Mouse (Mus musculus): ENCODE data around the gene Dlg2. TPM values are rescaled to one million over a fixed set of nuclear protein-coding genes. Genes with fewer than 3 reads are reported as not detected.

Gene Dlg2
- total and polyA plus RNA-seq, 3 experiments: 0.49 to 0.68 TPM; not detected in 1

DNA sequence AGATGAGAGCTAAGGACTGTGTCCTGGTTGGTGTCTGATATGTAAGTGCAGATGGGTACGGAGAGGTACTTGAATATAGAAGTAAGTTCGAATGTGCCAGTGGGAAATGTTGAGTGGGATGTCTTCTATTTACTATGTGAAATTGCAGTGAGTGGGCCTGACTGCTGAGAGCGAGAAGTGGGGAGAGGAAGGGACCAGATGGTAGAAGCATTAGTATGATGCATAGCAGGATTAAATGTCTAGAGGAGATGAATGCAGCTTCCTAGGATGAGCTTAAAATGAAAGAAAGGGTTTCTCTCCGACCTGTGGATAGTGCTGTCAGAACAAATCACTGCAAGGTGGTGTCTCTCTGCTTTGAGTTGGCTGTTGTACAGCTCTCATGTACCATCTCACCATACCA, 451.0 kb downstream of the Dlg2 start:
- no peaks in the 10 kb centered on the region for H3K4me1 ChIP-seq (ENCODE audit: insufficient read depth, low read depth, low read length)
- no peak for ATAC-seq (ENCODE audit: extremely low read depth, insufficient number of reproducible peaks, low FRiP score, poor library complexity, severe bottlenecking)
- no peaks in the 10 kb centered on the region for H3K9me3 ChIP-seq (replicated peaks)
- TF ChIP-seq GATA2 (IDR thresholded peaks at IDR 0.05; ENCODE audit: borderline replicate concordance, low read depth, low read length): no peak
- TF ChIP-seq TAL1 (conservative IDR thresholded peaks at IDR 0.05; ENCODE audit: low read depth, low read length): no peak
- TF ChIP-seq GATA1 (IDR thresholded peaks at IDR 0.05; ENCODE audit: borderline replicate concordance, low read length): no peak
- no peak for TF ChIP-seq CTCF (IDR thresholded peaks at IDR 0.05; ENCODE audit: low read depth, low read length)
- no peak for TF ChIP-seq POLR2AphosphoS5 (IDR thresholded peaks at IDR 0.05; ENCODE audit: insufficient replicate concordance, low read depth, low read length)
- H3K4me3 ChIP-seq (ENCODE audit: low read depth, low read length): no peak overlapping the region
- DNase-seq (ENCODE audit: low spot score): no peak
- H3K36me3 ChIP-seq (replicated peaks): no peaks in the 10 kb centered on the region
- no peaks in the 10 kb centered on the region for H3K27me3 ChIP-seq (ENCODE audit: insufficient read depth, low read length)

DNA sequence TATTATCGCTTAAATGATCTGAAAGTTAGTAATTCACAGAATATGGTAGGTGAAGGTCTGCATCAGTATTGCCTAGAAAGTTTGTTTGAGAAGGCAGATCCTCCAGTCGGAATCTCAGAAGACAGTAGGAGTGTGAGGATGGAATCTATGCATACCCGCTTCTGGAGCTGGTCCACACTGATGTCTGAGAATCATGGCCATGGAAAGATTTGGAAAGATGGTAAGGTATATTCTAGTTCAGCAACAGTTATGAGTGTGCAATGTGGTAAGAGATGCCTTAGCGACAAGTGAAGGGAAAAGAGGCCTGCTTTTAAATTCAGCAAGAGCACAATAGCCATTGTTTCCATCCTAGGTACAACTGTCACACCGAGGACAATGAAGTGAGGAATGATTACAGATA, 464.3 kb downstream of the Dlg2 start:
- DNase-seq (ENCODE audit: low spot score) (no peak), ATAC-seq (ENCODE audit: extremely low read depth, insufficient number of reproducible peaks, low FRiP score, poor library complexity, severe bottlenecking) (no peak)
- Histone ChIP-seq H3K27me3 (ENCODE audit: insufficient read depth, low read length) (no peaks in the 10 kb centered on the region), H3K4me1 (ENCODE audit: insufficient read depth, low read depth, low read length) (no peaks in the 10 kb centered on the region), H3K4me3 (ENCODE audit: low read depth, low read length) (no peak overlapping the region), H3K9me3 (replicated peaks) (no peaks in the 10 kb centered on the region), H3K36me3 (replicated peaks) (no peaks in the 10 kb centered on the region)
- TF ChIP-seq CTCF (IDR thresholded peaks at IDR 0.05; ENCODE audit: low read depth, low read length): no peak
- TF ChIP-seq TAL1 (conservative IDR thresholded peaks at IDR 0.05; ENCODE audit: low read depth, low read length): no peak
- TF ChIP-seq GATA1 (IDR thresholded peaks at IDR 0.05; ENCODE audit: borderline replicate concordance, low read length): no peak
- no peak for TF ChIP-seq POLR2AphosphoS5 (IDR thresholded peaks at IDR 0.05; ENCODE audit: insufficient replicate concordance, low read depth, low read length)
- no peak for TF ChIP-seq GATA2 (IDR thresholded peaks at IDR 0.05; ENCODE audit: borderline replicate concordance, low read depth, low read length)

DNA sequence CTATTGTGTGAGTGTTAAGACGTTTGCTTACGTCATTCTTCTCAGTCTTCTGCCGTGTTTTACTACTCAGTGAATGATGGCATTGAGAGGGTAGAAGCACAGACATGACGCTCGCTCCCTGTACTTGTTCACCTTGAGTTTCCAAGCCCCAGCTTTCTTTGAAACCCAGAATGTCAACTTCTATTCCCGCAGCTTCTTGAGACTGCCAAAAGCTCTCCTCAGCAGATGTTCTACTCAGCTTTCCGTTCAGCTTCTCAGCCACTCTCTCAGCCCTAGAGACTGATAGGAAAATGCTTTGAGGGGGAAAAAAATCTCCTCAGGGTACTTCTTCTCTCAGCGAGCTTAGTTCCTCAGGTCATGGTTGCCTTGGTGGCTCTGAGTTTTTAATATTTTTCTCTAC, 470.6 kb downstream of the Dlg2 start:
- TF ChIP-seq TAL1 (conservative IDR thresholded peaks at IDR 0.05; ENCODE audit: low read depth, low read length) (no peak), GATA2 (IDR thresholded peaks at IDR 0.05; ENCODE audit: borderline replicate concordance, low read depth, low read length) (no peak), POLR2AphosphoS5 (IDR thresholded peaks at IDR 0.05; ENCODE audit: insufficient replicate concordance, low read depth, low read length) (no peak), CTCF (IDR thresholded peaks at IDR 0.05; ENCODE audit: low read depth, low read length) (no peak), GATA1 (IDR thresholded peaks at IDR 0.05; ENCODE audit: borderline replicate concordance, low read length) (no peak)

DNA sequence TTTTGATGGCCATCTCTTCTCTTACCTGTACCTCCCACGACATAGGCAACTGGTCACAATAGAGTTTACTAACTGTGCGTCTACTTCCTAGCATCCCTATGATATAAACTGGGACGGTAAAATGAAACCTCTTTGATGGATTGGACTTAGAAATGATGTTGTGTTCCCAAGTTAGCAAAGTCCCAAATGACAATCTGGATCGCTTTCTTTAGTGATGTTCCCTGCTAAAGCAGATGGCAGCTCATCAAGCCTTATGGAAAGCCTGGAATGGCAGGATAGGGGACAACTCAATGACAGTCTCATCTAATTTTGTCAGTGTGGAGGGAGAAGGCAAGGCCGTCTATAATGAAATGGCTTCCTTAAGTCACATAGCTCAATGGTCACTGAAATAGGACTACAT, 472.7 kb downstream of the Dlg2 start:
- DNase-seq (ENCODE audit: low spot score) (no peak), ATAC-seq (ENCODE audit: extremely low read depth, insufficient number of reproducible peaks, low FRiP score, poor library complexity, severe bottlenecking) (no peak)
- Histone ChIP-seq H3K36me3 (replicated peaks) (no peaks in the 10 kb centered on the region), H3K9me3 (replicated peaks) (no peaks in the 10 kb centered on the region), H3K27me3 (ENCODE audit: insufficient read depth, low read length) (no peaks in the 10 kb centered on the region), H3K4me1 (ENCODE audit: insufficient read depth, low read depth, low read length) (no peaks in the 10 kb centered on the region), H3K4me3 (ENCODE audit: low read depth, low read length) (no peak overlapping the region)
- TF ChIP-seq GATA1 (IDR thresholded peaks at IDR 0.05; ENCODE audit: borderline replicate concordance, low read length): no peak
- no peak for TF ChIP-seq POLR2AphosphoS5 (IDR thresholded peaks at IDR 0.05; ENCODE audit: insufficient replicate concordance, low read depth, low read length)
- TF ChIP-seq TAL1 (conservative IDR thresholded peaks at IDR 0.05; ENCODE audit: low read depth, low read length): no peak
- TF ChIP-seq GATA2 (IDR thresholded peaks at IDR 0.05; ENCODE audit: borderline replicate concordance, low read depth, low read length): no peak
- TF ChIP-seq CTCF (IDR thresholded peaks at IDR 0.05; ENCODE audit: low read depth, low read length): no peak

More for the DNA sequence above, 470.6 kb downstream of the Dlg2 start:
- no peak for DNase-seq (ENCODE audit: low spot score)
- Histone ChIP-seq H3K36me3 (replicated peaks) (no peaks in the 10 kb centered on the region), H3K4me3 (ENCODE audit: low read depth, low read length) (no peak overlapping the region), H3K4me1 (ENCODE audit: insufficient read depth, low read depth, low read length) (no peaks in the 10 kb centered on the region), H3K9me3 (replicated peaks) (no peaks in the 10 kb centered on the region), H3K27me3 (ENCODE audit: insufficient read depth, low read length) (no peaks in the 10 kb centered on the region)
- no peak for ATAC-seq (ENCODE audit: extremely low read depth, insufficient number of reproducible peaks, low FRiP score, poor library complexity, severe bottlenecking)

DNA sequence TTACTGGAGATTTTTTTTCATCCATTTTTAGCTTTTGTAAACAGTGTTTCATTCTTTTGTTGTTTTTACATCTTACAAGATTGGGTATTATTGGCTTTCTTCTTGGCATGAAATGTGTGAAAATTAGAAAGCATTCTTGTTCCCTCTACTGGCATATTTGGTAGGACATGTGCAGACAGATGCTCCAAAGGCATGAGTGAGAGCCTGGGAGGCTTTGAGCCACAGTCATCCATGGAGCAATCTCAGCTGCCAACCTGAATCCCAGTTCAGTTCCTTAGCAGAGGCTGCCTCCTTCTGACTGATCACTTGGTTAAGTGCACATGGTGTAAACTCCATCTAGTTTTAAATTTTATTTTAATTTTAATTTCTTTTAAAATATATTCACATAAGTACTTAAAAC, 500.8 kb downstream of the Dlg2 start:
- no peaks in the 10 kb centered on the region for H3K9me3 ChIP-seq (replicated peaks)
- TF ChIP-seq POLR2AphosphoS5 (IDR thresholded peaks at IDR 0.05; ENCODE audit: insufficient replicate concordance, low read depth, low read length) (no peak), TAL1 (conservative IDR thresholded peaks at IDR 0.05; ENCODE audit: low read depth, low read length) (no peak)
- DNase-seq (ENCODE audit: low spot score): no peak
- H3K27me3 ChIP-seq (ENCODE audit: insufficient read depth, low read length): no peaks in the 10 kb centered on the region
- no peak for ATAC-seq (ENCODE audit: extremely low read depth, insufficient number of reproducible peaks, low FRiP score, poor library complexity, severe bottlenecking)
- H3K4me1 ChIP-seq (ENCODE audit: insufficient read depth, low read depth, low read length): no peaks in the 10 kb centered on the region
- no peaks in the 10 kb centered on the region for H3K36me3 ChIP-seq (replicated peaks)
- no peak overlapping the region for H3K4me3 ChIP-seq (ENCODE audit: low read depth, low read length)

DNA sequence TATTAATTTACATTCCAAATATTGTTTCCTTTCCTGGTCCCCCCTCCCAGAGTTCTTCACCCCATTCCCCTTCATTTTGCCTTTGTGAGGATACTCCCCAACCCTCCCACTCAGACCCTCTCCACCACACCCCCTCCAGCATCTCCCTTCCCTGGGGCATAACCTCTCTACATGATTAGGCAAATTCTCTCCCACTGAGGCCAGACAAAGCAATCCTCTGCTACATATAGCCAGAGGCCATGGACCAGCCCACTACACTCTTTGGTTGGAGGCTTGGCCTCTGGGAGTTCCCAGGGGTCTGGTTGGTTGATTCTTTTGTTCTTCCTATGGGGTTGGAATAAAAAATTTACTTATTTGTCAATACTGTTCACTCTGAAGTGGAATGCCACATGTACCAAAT, 505.6 kb downstream of the Dlg2 start:
- no peaks in the 10 kb centered on the region for H3K4me1 ChIP-seq (ENCODE audit: insufficient read depth, low read depth, low read length)
- no peak for ATAC-seq (ENCODE audit: extremely low read depth, insufficient number of reproducible peaks, low FRiP score, poor library complexity, severe bottlenecking)
- no peaks in the 10 kb centered on the region for H3K36me3 ChIP-seq (replicated peaks)
- no peaks in the 10 kb centered on the region for H3K27me3 ChIP-seq (ENCODE audit: insufficient read depth, low read length)
- TF ChIP-seq POLR2AphosphoS5 (IDR thresholded peaks at IDR 0.05; ENCODE audit: insufficient replicate concordance, low read depth, low read length) (no peak), GATA2 (IDR thresholded peaks at IDR 0.05; ENCODE audit: borderline replicate concordance, low read depth, low read length) (no peak), CTCF (IDR thresholded peaks at IDR 0.05; ENCODE audit: low read depth, low read length) (no peak), GATA1 (IDR thresholded peaks at IDR 0.05; ENCODE audit: borderline replicate concordance, low read length) (no peak), TAL1 (conservative IDR thresholded peaks at IDR 0.05; ENCODE audit: low read depth, low read length) (no peak)
- no peak for DNase-seq (ENCODE audit: low spot score)
- H3K9me3 ChIP-seq (replicated peaks): no peaks in the 10 kb centered on the region
- no peak overlapping the region for H3K4me3 ChIP-seq (ENCODE audit: low read depth, low read length)

DNA sequence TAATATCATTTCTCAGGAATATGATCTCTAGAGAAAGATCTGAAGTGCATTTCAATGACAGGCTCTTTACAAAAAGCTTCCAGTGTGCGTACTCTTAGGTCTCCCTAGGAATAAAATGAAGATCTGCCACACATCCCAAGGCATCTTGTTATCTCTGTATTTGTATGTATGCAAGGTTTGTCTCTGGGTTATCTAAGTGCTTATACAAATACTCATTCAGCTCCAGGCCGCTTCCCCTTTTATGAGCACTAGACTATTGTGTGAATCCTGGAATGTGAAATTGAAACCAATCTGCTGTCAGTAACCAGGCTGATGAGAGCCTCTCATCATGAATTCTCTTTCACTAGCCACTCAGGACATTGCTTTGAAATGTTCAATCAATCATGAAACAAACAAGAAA, 534.2 kb downstream of the Dlg2 start:
- no peak for TF ChIP-seq POLR2AphosphoS5 (IDR thresholded peaks at IDR 0.05; ENCODE audit: insufficient replicate concordance, low read depth, low read length)
- no peaks in the 10 kb centered on the region for H3K9me3 ChIP-seq (replicated peaks)
- no peak overlapping the region for H3K4me3 ChIP-seq (ENCODE audit: low read depth, low read length)
- no peaks in the 10 kb centered on the region for H3K27me3 ChIP-seq (ENCODE audit: insufficient read depth, low read length)
- DNase-seq (ENCODE audit: low spot score): no peak
- H3K36me3 ChIP-seq (replicated peaks): no peaks in the 10 kb centered on the region
- no peaks in the 10 kb centered on the region for H3K4me1 ChIP-seq (ENCODE audit: insufficient read depth, low read depth, low read length)
- ATAC-seq (ENCODE audit: extremely low read depth, insufficient number of reproducible peaks, low FRiP score, poor library complexity, severe bottlenecking): no peak

Measured in G1E (cell line).